Mouse (Mus musculus) midbrain, postnatal 0 days (tissue): ENCODE measurements at regions not wholly inside any gene's neighbourhood (a gene's known extent, or its start where the extent isn't known, plus 50 kb on each side); places are given as distances from the start of the nearest gene placed in this dataset.

Experiments used
- ATAC-seq: fragments of 200-750 bp; cut with Nextera tagmentation; 2 replicates; pipeline ENCODE4 v1.8.0; 2017; ENCODE audit warnings: moderate number of reproducible peaks, mild to moderate bottlenecking, moderate TSS enrichment, moderate library complexity; ENCODE audit not compliant: low FRiP score
- DNase-seq: peaks from one replicate; pipeline ENCODE4 v3.0.0-alpha.2; 2015; ENCODE audit warnings: low spot score
- H3K27ac ChIP-seq: fragments of 300-500 bp; sonication (generic); 2 replicates; pipeline ENCODE4 v1.5.1; 2014; ENCODE audit warnings: low read depth, mild to moderate bottlenecking, low read length, mixed read lengths
- H3K27me3 ChIP-seq: fragments of 300-500 bp; sonication (generic); 2 replicates; pipeline ENCODE4 v1.6.1; 2014; ENCODE audit warnings: low read length, control low read depth, mixed read lengths; ENCODE audit not compliant: insufficient read depth
- H3K36me3 ChIP-seq: fragments of 300-500 bp; sonication (generic); 2 replicates; pipeline ENCODE4 v1.6.1; 2014; ENCODE audit warnings: low read length, control low read depth, mixed read lengths; ENCODE audit not compliant: insufficient read depth
- H3K4me1 ChIP-seq: fragments of 300-500 bp; sonication (generic); 2 replicates; pipeline ENCODE4 v1.6.1; 2014; ENCODE audit warnings: mild to moderate bottlenecking, control low read depth, antibody characterized with exemption, low read length, mixed read lengths; ENCODE audit not compliant: insufficient read depth
- H3K4me2 ChIP-seq: fragments of 300-500 bp; sonication (generic); 2 replicates; pipeline ENCODE4 v1.6.1; 2014; ENCODE audit warnings: low read depth, mild to moderate bottlenecking, low read length, mixed read lengths; ENCODE audit not compliant: poor library complexity, severe bottlenecking
- H3K4me3 ChIP-seq: fragments of 300-500 bp; sonication (generic); 2 replicates; pipeline ENCODE4 v1.5.1; 2014; ENCODE audit warnings: low read depth, mild to moderate bottlenecking, low read length, moderate library complexity
- H3K9ac ChIP-seq: fragments of 300-500 bp; sonication (generic); replicated peaks from 2 replicates; pipeline ENCODE4 v1.6.1; 2014; ENCODE audit warnings: mild to moderate bottlenecking, low read length, moderate library complexity, mixed read lengths; ENCODE audit not compliant: poor library complexity, severe bottlenecking
- H3K9me3 ChIP-seq: fragments of 300-500 bp; sonication (generic); 2 replicates; pipeline ENCODE4 v1.6.1; 2016; ENCODE audit warnings: low read length, control low read depth
- CTCF ChIP-seq: IDR thresholded peaks from 2 replicates; pipeline ENCODE4 v1.5.1; 2016; ENCODE audit warnings: antibody characterized with exemption, mild to moderate bottlenecking
- WGBS: fragments of 180-500 bp; shearing (Covaris S2); extraction: QIAGEN DNeasy Blood & Tissue Kit; methylation state at CpG from one replicate; pipeline ENCODE4 v1.1.7; 2014; 5-methylcytosine and 5-hydroxymethylcytosine counted together

DNA sequence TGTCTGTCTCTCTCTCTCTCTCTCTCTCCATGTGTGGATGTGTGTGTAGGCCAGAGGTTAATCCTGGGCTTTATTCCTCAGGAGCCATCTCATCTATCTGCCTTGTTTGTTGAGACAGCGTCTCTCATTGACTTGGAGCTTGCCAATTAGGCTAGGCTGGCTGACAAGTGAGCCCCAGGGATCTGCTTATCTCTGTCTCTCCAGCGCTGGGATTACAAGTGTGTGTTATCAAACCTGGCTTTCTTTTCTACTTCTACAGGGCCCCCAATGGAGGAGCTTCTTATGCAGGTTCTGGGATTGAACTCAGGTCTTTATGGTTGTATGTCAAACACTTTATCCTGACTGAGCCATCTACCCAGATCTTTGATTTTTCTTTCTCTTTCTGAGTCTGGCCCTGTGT is 112.4 kb upstream of the Usp9x start:
- WGBS, result 57% methylated on average over 2 of the region's 2 CpGs
- no peak for TF ChIP-seq CTCF

GRCm38 (mm10) chrX:12950928-12951660 is 120.2 kb upstream of the Usp9x start:
- H3K4me2 ChIP-seq, result no peak overlapping the region
- no peaks in the 10 kb centered on the region for H3K4me1 ChIP-seq
- H3K9ac ChIP-seq, result no peak overlapping the region
- no peaks in the 10 kb centered on the region for H3K9me3 ChIP-seq
- 70% methylated on average over 6 of the region's 7 CpGs for WGBS
- H3K27ac ChIP-seq, result no peak overlapping the region
- H3K27me3 ChIP-seq, result no peaks in the 10 kb centered on the region
- DNase-seq (no peak), ATAC-seq (no peak)
- H3K4me3 ChIP-seq, result no peak overlapping the region
- no peak for TF ChIP-seq CTCF
- H3K36me3 ChIP-seq, result no peaks in the 10 kb centered on the region

More for the DNA sequence above, 112.4 kb upstream of the Usp9x start:
- H3K27me3 ChIP-seq, result no peaks in the 10 kb centered on the region
- no peak overlapping the region for H3K9ac ChIP-seq
- no peak overlapping the region for H3K4me2 ChIP-seq
- ATAC-seq, result no peak
- no peaks in the 10 kb centered on the region for H3K9me3 ChIP-seq
- DNase-seq, result no peak
- no peaks in the 10 kb centered on the region for H3K36me3 ChIP-seq
- H3K4me1 ChIP-seq, result no peaks in the 10 kb centered on the region
- H3K4me3 ChIP-seq, result no peak overlapping the region
- no peak overlapping the region for H3K27ac ChIP-seq

- Histone ChIP-seq H3K9me3 (no peaks in the 10 kb centered on the region), H3K4me2 (no peak overlapping the region), H3K27ac (no peak overlapping the region), H3K9ac (no peak overlapping the region), H3K4me3 (no peak overlapping the region), H3K4me1 (no peaks in the 10 kb centered on the region), H3K36me3 (no peaks in the 10 kb centered on the region), H3K27me3 (no peaks in the 10 kb centered on the region)
- 88% methylated on average over 5 of the region's 5 CpGs for WGBS
- ATAC-seq (no peak), DNase-seq (no peak)
- no peak for TF ChIP-seq CTCF
These were observed 128.8 kb upstream of the Usp9x start for GRCm38 (mm10) chrX:12942451-12942850.

GRCm38 (mm10) chrX:12936406-12937172 is 134.7 kb upstream of the Usp9x start:
- H3K4me3 ChIP-seq, result peak overlapping the region; percentile 35
- H3K4me2 ChIP-seq, result peak overlapping the region; percentile 51
- H3K9ac ChIP-seq, result peak overlapping the region; percentile 37
- 13% methylated on average over 40 of the region's 43 CpGs for WGBS
- no peaks in the 10 kb centered on the region for H3K36me3 ChIP-seq
- H3K27me3 ChIP-seq, result no peaks in the 10 kb centered on the region
- no peak for TF ChIP-seq CTCF
- no peaks in the 10 kb centered on the region for H3K4me1 ChIP-seq
- H3K27ac ChIP-seq, result 0 out of 2 replicates have a peak overlapping the region, but pooled peaks have one; percentile 6
- ATAC-seq, result peak; percentile 72; the same call in 1 of the 2 replicates
- no peaks in the 10 kb centered on the region for H3K9me3 ChIP-seq
- DNase-seq, result peak; percentile 32

DNA sequence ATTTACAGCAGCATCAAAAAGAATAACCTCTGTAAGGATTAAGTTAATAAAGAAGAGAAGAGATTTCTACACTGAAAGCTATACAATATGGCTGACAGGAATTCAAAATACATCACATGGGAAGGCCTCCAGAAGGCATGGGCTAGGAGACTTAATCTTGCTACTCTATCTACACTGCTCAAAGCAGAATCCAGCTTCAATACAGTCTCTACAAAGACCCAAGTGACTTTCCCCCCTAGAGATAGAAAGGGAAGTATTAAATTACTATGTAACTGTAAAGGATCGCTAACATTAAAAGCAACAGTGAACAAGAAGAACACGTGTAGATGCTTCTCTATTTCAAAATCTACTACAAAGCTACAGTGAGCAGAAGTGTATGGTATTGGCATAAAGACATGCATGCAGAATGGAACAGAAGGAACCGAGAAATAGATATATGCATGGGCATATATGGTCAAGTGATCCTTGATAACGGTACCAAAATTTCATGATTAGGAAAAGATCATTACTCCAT is 137.9 kb upstream of the Usp9x start:
- Histone ChIP-seq H3K9ac (no peak overlapping the region), H3K36me3 (no peaks in the 10 kb centered on the region), H3K27ac (no peak overlapping the region), H3K27me3 (no peaks in the 10 kb centered on the region), H3K4me2 (no peak overlapping the region), H3K4me3 (no peak overlapping the region), H3K4me1 (no peaks in the 10 kb centered on the region), H3K9me3 (no peaks in the 10 kb centered on the region)
- ATAC-seq, result no peak
- no peak for DNase-seq
- TF ChIP-seq CTCF, result no peak
- 90% methylated on average over 4 of the region's 4 CpGs for WGBS

DNA sequence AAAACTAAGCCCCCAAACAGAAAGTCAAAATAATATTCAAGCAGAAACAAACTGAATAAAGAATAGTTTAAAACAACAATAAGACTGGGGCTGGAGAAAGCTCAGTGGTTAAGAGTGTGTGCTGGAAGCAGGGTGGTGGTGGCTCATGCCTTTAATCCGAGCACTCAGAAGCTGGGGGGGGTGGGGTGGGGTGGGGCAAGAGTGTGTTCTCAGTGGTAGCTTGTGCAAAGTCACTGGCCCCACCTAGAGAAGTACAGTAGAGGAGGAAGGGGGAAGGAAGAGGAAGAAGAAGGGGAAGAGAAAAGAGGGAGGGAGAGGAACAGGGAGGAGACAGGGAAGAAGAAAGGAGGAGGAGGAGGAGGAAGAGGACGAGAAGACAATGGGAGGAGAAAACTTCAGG is 141.1 kb upstream of the Usp9x start:
- no peak overlapping the region for H3K4me2 ChIP-seq
- TF ChIP-seq CTCF, result no peak

More for the DNA sequence above, 141.1 kb upstream of the Usp9x start:
- no peak overlapping the region for H3K9ac ChIP-seq
- no peak overlapping the region for H3K4me3 ChIP-seq
- no peaks in the 10 kb centered on the region for H3K4me1 ChIP-seq
- no peaks in the 10 kb centered on the region for H3K27me3 ChIP-seq
- H3K9me3 ChIP-seq, result no peaks in the 10 kb centered on the region
- WGBS, result 63% methylated on average over 2 of the region's 2 CpGs
- no peaks in the 10 kb centered on the region for H3K36me3 ChIP-seq
- DNase-seq, result no peak
- H3K27ac ChIP-seq, result no peak overlapping the region
- ATAC-seq, result no peak
